Mouse (Mus musculus) testis, adult 2 months (tissue): ENCODE results near the gene Lin7b. TPM values are rescaled to one million over a fixed set of nuclear protein-coding genes. Genes with fewer than 3 reads are reported as not detected.

Experiments used
- H3K27ac ChIP-seq: fragments of 200-500 bp; 2 replicates; pipeline ENCODE4 v1.5.1; 2012; ENCODE audit warnings: low read depth, low read length; ENCODE audit not compliant: control insufficient read depth, insufficient read depth
- H3K27me3 ChIP-seq: fragments of 200-500 bp; 2 replicates; pipeline ENCODE4 v1.6.1; 2012; ENCODE audit warnings: mild to moderate bottlenecking, low read length, moderate library complexity; ENCODE audit not compliant: control insufficient read depth, insufficient read depth
- H3K36me3 ChIP-seq: fragments of 200-500 bp; 2 replicates; pipeline ENCODE4 v1.6.1; 2012; ENCODE audit warnings: mild to moderate bottlenecking, low read length; ENCODE audit not compliant: control insufficient read depth, insufficient read depth
- H3K4me1 ChIP-seq: fragments of 200-500 bp; 2 replicates; pipeline ENCODE4 v1.6.1; 2012; ENCODE audit warnings: low read length; ENCODE audit not compliant: control insufficient read depth, insufficient read depth
- H3K4me3 ChIP-seq: fragments of 200-500 bp; 2 replicates; pipeline ENCODE4 v1.5.1; 2012; ENCODE audit warnings: low read depth, mild to moderate bottlenecking, low read length, moderate library complexity, mixed read lengths; ENCODE audit not compliant: control insufficient read depth
- CTCF ChIP-seq: fragments of 200-500 bp; IDR thresholded peaks from 2 replicates; pipeline ENCODE4 v1.5.1; 2012; ENCODE audit warnings: low read depth, mild to moderate bottlenecking, inconsistent platforms, low read length, moderate library complexity; ENCODE audit not compliant: control insufficient read depth, insufficient read depth, insufficient replicate concordance
- POLR2A ChIP-seq: fragments of 200-500 bp; IDR thresholded peaks from 2 replicates; pipeline ENCODE4 v1.6.1; 2012; ENCODE audit warnings: low read depth, mild to moderate bottlenecking, inconsistent platforms, low read length, moderate library complexity; ENCODE audit not compliant: control insufficient read depth
- polyA plus RNA-seq: library from polyadenylated mRNA; depleted of rRNA; stranded (reverse); fragments of >200 nt; gene quantifications from 2 replicates; pipeline ENCODE4 v1.2.3, GENCODE M21; 2012

Lin7b gene
- polyA plus RNA-seq, 1 experiment: 7.3 TPM

DNA sequence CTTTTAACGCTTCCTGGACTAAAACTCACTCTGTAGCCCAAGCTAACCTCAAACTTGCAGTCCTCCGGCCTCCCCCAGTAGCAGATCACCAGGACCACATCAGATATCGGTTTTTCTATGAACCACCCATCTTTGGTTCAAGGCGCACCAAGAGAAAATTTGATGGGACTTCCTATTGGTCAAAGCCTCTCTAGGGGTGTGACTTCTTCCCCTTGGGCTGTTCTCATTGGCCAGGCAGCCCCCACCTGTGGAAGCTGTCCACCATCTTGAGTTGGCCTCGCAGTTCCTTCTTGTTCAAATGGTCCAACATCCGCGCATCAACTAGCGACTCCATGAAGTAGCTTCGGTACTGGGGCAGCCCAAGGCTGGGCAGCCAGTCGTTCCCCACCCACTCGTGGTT lies 28.3 kb downstream of the Lin7b start:
- peaks cover 41% of the 10 kb centered on the region for H3K4me1 ChIP-seq
- no peaks in the 10 kb centered on the region for H3K27me3 ChIP-seq
- no peak overlapping the region for H3K4me3 ChIP-seq
- H3K27ac ChIP-seq: no peak overlapping the region
- no peaks in the 10 kb centered on the region for H3K36me3 ChIP-seq
- no peak for TF ChIP-seq CTCF
- no peak for TF ChIP-seq POLR2A

DNA sequence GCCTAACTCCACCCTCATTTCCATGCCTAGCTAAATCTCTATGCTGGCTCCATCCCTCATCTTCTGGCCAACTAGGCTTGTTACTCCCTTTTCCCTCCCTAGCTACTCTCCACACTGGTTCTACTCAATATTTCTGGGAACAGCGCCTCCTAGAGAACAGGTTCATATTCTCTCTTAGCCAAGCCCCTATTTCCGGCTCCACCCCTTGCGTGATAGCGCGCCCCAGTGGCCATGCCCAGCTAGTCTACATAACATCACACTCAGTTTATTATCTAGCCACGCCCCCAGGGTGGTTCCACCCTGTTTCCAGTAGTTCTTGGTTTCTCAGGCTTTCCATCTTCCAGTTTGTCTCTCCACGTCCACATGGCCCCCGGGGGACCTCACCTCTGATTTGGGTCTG lies 29.1 kb downstream of the Lin7b start:
- no peaks in the 10 kb centered on the region for H3K27me3 ChIP-seq
- no peaks in the 10 kb centered on the region for H3K36me3 ChIP-seq
- TF ChIP-seq POLR2A (no peak), CTCF (peak; percentile 42; the same call in 1 of the 2 replicates)
- no peak overlapping the region for H3K27ac ChIP-seq
- H3K4me1 ChIP-seq: peaks cover 38% of the 10 kb centered on the region
- H3K4me3 ChIP-seq: peak overlapping the region; percentile 17; the same call in 1 of the 2 replicates

DNA sequence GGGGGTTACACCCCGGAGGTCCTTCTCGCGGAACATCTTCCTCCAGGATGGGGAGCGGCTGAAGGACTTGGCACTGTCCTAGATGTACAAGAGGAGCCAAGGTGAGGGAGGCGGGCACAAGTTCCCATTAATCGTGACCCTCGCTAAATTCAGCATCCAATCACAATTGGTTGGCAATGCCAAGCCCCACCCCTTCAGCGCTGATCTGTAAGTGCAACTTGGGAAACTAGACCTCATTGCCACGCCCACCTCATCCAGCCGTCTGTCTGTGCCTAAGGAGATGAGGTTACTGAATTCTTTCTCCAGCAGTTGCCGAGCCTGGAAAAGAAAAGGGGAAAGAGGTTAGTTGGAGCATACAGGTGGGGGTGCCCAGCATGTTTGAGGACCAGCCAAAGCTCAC lies 29.7 kb downstream of the Lin7b start:
- Histone ChIP-seq H3K4me1 (peaks cover 38% of the 10 kb centered on the region), H3K27me3 (no peaks in the 10 kb centered on the region), H3K4me3 (no peak overlapping the region), H3K36me3 (no peaks in the 10 kb centered on the region), H3K27ac (no peak overlapping the region)
- TF ChIP-seq CTCF (no peak), POLR2A (no peak)

DNA sequence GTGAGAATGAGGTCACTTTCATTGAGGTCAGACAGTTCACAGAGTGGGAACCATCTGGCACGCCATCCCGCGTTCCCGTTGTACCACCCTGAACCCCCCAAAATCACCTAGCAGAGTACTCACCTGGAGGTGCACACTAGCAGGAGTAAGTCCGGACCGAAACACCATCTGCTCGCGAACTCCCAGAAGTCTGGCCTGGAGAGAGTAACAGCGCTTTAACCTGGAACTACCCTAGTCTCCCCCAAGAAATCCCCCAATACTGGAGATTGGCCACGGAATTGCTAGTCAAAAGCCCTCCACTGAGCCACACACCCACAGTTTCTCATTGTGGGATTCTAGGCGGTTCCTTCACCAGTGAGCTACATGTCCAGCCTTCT lies 30.3 kb downstream of the Lin7b start:
- H3K27me3 ChIP-seq: no peaks in the 10 kb centered on the region
- H3K36me3 ChIP-seq: no peaks in the 10 kb centered on the region
- H3K4me3 ChIP-seq: peak overlapping the region; percentile 64
- H3K4me1 ChIP-seq: peaks cover 38% of the 10 kb centered on the region
- TF ChIP-seq CTCF (no peak), POLR2A (no peak)
- H3K27ac ChIP-seq: no peak overlapping the region

DNA sequence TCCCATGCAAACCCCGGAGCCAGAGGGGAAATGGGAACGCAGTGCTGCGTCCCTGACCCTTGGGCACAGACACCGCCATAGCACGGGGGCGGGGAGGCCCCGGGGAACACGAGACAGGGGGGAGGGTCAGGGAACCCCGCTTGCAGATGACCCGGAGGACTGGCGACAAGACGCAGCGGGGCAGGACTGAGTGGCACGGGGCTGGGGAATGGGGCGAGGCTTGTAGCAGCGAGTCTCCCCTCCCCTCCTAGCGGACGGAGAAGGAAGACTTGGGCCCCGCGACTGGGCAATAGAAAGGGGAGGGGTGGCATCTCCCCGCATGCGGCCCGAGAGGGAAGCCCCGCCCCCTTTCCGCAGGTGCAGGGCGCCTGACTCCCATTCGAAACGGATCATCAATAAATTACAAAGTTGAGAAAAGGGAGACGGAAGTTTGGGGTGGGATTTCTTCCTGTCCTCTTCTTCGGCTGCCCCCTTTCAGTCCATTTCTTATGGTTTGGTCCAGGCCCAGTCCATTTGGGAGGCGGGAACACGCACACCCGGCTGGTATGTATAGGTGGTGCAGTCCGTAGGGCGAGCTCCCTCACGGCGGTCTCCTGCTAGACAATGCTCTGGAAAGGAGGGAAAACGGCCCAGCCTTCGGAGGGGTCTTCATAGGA lies 30.8 kb downstream of the Lin7b start:
- Histone ChIP-seq H3K27ac (no peak overlapping the region), H3K4me3 (peak overlapping the region; percentile 64), H3K4me1 (peaks cover 38% of the 10 kb centered on the region), H3K36me3 (no peaks in the 10 kb centered on the region), H3K27me3 (no peaks in the 10 kb centered on the region)
- no peak for TF ChIP-seq CTCF
- no peak for TF ChIP-seq POLR2A

DNA sequence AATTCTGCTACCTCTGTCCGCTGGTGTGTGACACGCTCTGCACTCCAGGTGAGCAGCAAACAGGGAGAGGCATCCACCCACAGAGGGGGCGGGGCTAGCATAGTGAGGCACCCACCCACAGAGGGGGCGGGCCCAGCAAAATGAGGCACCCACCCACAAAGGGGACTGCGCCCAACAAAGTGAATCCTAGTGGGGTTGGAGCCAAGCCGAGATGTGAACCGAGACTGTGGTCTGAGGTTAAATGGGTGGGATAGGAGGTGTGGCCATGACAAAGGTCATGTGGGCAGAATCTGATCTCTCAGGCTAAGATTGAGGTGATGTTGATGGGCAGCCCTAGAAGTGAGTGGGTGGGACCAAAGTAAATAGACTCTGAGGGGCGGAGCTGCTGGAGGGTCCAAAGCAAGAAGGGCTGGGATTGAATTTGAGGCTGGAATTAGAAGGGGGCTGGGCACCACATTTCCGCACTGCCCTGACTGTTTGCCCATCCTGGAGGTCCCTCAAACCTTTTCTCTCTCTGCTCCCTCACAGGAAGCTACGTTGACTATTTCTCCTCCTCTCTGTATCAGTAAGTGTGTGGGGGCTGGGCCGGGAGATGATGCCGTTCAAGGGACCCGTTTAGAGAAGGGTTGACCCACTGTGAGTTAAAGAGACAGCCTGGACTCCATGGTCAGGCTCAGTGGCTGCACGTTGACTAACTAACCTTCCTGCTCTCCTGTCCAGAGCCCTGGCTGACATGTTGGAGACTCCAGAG lies 32.0 kb downstream of the Lin7b start:
- H3K4me1 ChIP-seq: peaks cover 42% of the 10 kb centered on the region
- H3K27ac ChIP-seq: no peak overlapping the region
- TF ChIP-seq CTCF (no peak), POLR2A (no peak)
- no peaks in the 10 kb centered on the region for H3K36me3 ChIP-seq
- H3K4me3 ChIP-seq: no peak overlapping the region
- H3K27me3 ChIP-seq: no peaks in the 10 kb centered on the region; the same call in 1 of the 2 replicates

DNA sequence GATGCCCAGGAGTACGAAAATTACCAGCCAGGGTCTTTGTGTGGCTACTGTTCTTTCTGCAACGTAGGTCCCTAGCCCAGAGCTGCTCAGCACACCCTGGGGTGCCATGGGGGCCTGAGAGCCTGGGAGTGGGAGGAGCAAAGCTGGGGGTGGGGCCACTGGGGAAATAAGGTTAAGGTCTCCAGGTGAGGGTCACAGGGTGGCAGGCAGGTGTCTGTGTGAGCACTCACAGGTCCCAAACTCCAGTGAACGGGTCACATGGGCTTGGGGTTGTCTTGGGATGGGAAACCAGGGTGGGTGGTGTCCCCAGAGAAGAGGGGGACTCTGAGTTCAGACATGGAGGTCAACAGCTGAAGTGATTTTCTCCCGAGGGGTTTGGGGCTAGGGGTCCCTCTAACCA lies 32.9 kb downstream of the Lin7b start:
- Histone ChIP-seq H3K4me3 (no peak overlapping the region), H3K27me3 (no peaks in the 10 kb centered on the region; the same call in 1 of the 2 replicates), H3K27ac (no peak overlapping the region), H3K4me1 (peaks cover 43% of the 10 kb centered on the region), H3K36me3 (no peaks in the 10 kb centered on the region)
- TF ChIP-seq POLR2A: no peak
- no peak for TF ChIP-seq CTCF

DNA sequence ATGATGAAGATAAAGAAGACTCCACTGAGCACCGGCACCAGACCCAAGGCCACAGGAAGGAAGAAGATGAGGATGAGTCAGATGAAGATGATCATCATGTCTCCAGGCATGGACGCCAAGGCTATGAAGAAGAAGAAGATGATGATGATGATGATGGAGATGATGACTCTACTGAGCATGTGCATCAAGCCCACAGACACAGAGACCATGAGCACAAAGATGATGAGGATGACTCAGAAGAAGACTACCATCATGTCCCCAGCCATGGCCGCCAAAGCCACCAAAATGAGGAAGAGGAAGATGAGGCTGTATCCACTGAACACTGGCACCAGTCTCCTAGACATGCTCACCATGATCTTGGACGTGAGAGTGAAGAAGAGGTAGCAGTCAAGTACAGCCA lies 34.1 kb downstream of the Lin7b start:
- Histone ChIP-seq H3K27me3 (no peaks in the 10 kb centered on the region; the same call in 1 of the 2 replicates), H3K4me1 (peaks cover 41% of the 10 kb centered on the region)
- TF ChIP-seq POLR2A (no peak), CTCF (no peak)

More for the DNA sequence above, 34.1 kb downstream of the Lin7b start:
- Histone ChIP-seq H3K36me3 (no peaks in the 10 kb centered on the region), H3K27ac (no peak overlapping the region), H3K4me3 (no peak overlapping the region)
